Mouse (Mus musculus) embryonic facial prominence, embryonic 10.5 days (tissue): ENCODE data around the gene Agpat2. TPM values are rescaled to one million over a fixed set of nuclear protein-coding genes. Genes with fewer than 3 reads are reported as not detected.

Experiments
- DNase-seq: peaks from one replicate; pipeline ENCODE4 v3.0.0-alpha.2; 2017; ENCODE audit warnings: low spot score
- H3K27ac ChIP-seq: fragments of 300-500 bp; sonication (generic); replicated peaks from 2 replicates; pipeline ENCODE4 v1.5.1; 2016; ENCODE audit warnings: mild to moderate bottlenecking
- H3K27me3 ChIP-seq: fragments of 300-500 bp; sonication (generic); replicated peaks from 2 replicates; pipeline ENCODE4 v1.6.1; 2016; ENCODE audit warnings: low read depth, mild to moderate bottlenecking; ENCODE audit not compliant: poor library complexity, severe bottlenecking
- H3K36me3 ChIP-seq: fragments of 300-500 bp; sonication (generic); replicated peaks from 2 replicates; pipeline ENCODE4 v1.6.1; 2016; ENCODE audit warnings: mild to moderate bottlenecking, moderate library complexity
- H3K4me1 ChIP-seq: fragments of 300-500 bp; sonication (generic); 2 replicates; pipeline ENCODE4 v1.6.1; 2016
- H3K4me3 ChIP-seq: fragments of 300-500 bp; sonication (generic); 2 replicates; pipeline ENCODE4 v1.5.1; 2016; ENCODE audit warnings: mild to moderate bottlenecking, moderate library complexity
- H3K9me3 ChIP-seq: fragments of 300-500 bp; sonication (generic); 2 replicates; pipeline ENCODE4 v1.6.1; 2016; ENCODE audit warnings: mild to moderate bottlenecking
- WGBS: fragments of 180-500 bp; shearing (Covaris S2); methylation state at CpG from one replicate; pipeline ENCODE4 v1.1.7; 2016; 5-methylcytosine and 5-hydroxymethylcytosine counted together
- polyA plus RNA-seq: library from polyadenylated mRNA; unstranded; fragments of >200 nt; fragmentation: Nextera tagmentation; extraction: Ambion mirVana; gene quantifications from 2 replicates; pipeline ENCODE4 v1.2.1, GENCODE M21; 2016

Gene Agpat2
- polyA plus RNA-seq, 1 experiment from 2014 or later: 12.4 TPM

DNA sequence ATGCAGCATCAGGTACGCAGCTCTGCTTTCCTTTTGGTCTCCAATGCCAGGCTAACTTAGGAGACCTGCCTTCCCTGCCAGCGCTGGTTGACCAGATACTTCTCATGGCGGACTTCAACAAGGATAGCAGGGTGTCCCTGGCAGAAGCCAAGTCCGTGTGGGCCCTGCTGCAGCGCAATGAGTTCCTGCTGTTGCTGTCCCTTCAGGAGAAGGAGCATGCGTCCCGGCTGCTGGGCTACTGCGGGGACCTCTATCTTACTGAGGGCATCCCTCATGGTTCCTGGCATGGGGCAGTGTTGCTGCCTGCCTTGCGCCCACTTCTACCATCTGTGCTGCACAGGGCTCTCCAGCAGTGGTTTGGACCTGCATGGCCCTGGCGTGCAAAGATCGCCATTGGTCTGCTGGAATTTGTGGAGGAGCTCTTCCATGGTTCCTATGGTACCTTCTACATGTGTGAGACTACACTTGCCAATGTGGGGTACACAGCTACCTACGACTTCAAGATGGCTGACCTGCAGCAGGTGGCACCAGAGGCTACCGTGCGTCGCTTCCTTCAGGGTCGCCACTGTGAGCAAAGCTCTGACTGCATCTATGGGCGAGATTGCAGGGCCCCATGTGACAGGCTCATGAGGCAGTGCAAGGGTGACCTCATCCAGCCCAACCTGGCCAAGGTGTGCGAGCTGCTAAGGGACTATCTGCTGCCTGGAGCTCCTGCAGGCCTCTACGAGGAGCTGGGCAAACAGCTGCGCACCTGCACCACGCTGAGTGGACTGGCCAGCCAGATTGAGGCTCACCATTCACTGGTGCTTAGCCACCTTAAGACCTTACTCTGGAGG, 31.5 kb upstream of the Agpat2 start:
- peaks cover 82% of the 10 kb centered on the region for H3K36me3 ChIP-seq
- no peak overlapping the region for H3K27ac ChIP-seq
- no peaks in the 10 kb centered on the region for H3K27me3 ChIP-seq
- H3K4me3 ChIP-seq: no peak overlapping the region
- no peaks in the 10 kb centered on the region for H3K9me3 ChIP-seq
- peaks cover 53% of the 10 kb centered on the region for H3K4me1 ChIP-seq
- WGBS: 72% methylated on average over 21 of the region's 21 CpGs
- DNase-seq: peak; percentile 32

DNA sequence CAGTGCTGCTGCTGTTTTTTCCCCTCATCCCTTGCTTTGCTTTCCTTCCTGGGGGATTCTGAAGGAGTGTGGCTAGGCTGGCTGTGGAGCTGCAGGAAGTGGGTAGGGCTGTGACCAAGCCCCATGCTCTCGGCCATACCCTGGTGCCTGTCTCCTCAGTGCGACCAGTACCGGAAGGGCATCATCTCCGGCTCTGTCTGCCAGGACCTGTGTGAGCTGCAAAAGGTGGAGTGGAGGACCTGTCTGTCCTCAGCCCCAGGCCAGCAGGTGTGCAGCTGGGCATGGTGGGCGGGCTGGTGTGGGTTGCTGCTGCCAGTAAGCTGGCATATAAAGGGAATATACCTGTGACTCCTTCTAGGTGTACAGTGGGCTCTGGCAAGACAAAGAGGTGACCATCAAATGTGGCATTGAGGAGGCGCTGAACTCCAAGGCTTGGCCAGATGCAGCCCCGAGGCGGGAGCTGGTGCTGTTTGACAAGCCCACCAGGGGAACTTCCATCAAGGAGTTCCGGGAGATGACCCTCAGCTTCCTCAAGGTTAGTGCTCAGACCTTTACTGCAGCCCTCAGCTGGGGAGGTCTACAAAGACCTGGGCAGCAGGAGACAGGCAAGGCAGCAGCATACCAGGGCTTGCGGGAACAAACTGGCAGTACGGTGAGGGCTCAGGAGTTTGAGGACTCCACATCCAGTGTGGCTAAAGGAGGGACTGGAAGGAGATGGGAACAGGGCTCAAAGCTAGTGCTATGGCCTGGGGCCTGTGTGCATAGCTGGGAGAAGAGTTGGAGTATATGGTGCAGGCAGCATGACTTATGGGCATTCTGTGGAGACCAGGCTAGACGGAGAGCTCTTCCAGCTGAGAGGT, 30.6 kb upstream of the Agpat2 start:
- Histone ChIP-seq H3K4me3 (peak overlapping the region; percentile 6; the same call in 1 of the 2 replicates), H3K36me3 (peaks cover 83% of the 10 kb centered on the region), H3K27ac (no peak overlapping the region; the same call in 1 of the 2 replicates), H3K27me3 (no peaks in the 10 kb centered on the region), H3K9me3 (no peaks in the 10 kb centered on the region), H3K4me1 (peaks cover 56% of the 10 kb centered on the region)
- peak; percentile 32 for DNase-seq
- 66% methylated on average over 12 of the region's 12 CpGs for WGBS

GRCm38 (mm10) chr2:26633953-26634530, 29.8 kb upstream of the Agpat2 start:
- no peaks in the 10 kb centered on the region for H3K9me3 ChIP-seq
- no peak overlapping the region for H3K27ac ChIP-seq
- 74% methylated on average over 4 of the region's 4 CpGs for WGBS
- H3K36me3 ChIP-seq: peaks cover 81% of the 10 kb centered on the region
- H3K27me3 ChIP-seq: no peaks in the 10 kb centered on the region
- no peak overlapping the region for H3K4me3 ChIP-seq
- no peak for DNase-seq
- H3K4me1 ChIP-seq: peaks cover 62% of the 10 kb centered on the region

DNA sequence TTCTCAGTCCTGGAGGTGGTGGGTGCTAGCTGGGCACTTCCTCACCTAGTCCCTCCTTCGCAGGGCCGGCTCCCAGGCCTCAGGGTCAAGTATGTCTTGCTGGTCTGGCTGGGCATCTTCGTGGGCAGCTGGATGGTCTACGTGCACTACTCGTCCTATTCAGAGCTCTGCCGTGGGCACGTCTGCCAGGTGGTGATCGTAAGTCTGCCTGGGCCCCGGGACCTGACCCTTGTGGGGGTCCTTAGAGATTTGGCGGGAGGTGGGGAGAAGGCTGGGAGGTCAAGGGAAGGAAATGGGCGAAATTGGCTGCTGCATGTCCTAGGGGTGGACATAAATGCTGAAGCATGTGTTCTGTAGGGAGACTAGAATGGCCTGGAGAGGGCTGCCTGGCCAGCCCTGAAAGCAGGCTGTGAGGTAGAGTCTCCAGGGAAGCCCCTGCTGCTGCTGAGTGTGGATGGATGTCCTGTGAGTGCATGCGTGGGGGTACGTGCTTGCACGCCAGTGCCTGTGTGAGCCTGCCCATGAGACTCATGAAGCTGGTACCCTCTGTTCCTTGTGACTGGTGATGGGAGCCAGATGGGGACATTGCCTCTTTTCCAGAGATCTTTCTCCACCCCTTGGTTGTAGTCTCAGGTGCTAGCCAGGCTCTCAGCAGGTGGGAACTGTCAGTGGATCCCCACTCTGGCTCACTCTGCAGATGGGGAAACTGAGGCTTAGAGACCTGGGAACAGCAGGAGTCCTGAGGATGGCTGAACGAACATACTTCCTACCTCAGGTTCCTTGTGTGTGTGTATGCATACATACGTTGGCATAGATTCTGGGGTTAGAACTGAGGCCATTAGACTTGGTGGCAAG, 28.6 kb upstream of the Agpat2 start:
- H3K27ac ChIP-seq: no peak overlapping the region
- no peak overlapping the region for H3K4me3 ChIP-seq
- peaks cover 68% of the 10 kb centered on the region for H3K36me3 ChIP-seq
- no peaks in the 10 kb centered on the region for H3K27me3 ChIP-seq
- H3K9me3 ChIP-seq: no peaks in the 10 kb centered on the region
- 88% methylated on average over 16 of the region's 16 CpGs for WGBS
- DNase-seq: no peak
- H3K4me1 ChIP-seq: peaks cover 62% of the 10 kb centered on the region

- WGBS: 20% methylated on average over 5 of the region's 5 CpGs
- H3K4me3 ChIP-seq: peak overlapping the region; percentile 86
- H3K4me1 ChIP-seq: peaks cover 51% of the 10 kb centered on the region
- peaks cover 30% of the 10 kb centered on the region for H3K36me3 ChIP-seq
- peaks cover 15% of the 10 kb centered on the region; the same call in 1 of the 2 replicates for H3K27me3 ChIP-seq
- H3K27ac ChIP-seq: peak overlapping the region; percentile 95
- peak; percentile 60 for DNase-seq
- no peaks in the 10 kb centered on the region for H3K9me3 ChIP-seq
Measured at GRCm38 (mm10) chr2:26628792-26629437, 24.7 kb upstream of the Agpat2 start.

GRCm38 (mm10) chr2:26627921-26628739, 23.9 kb upstream of the Agpat2 start, which contains the start of gene Fam69b:
TSS of gene Fam69b (plus strand) at chr2:26628457.
- H3K4me3 ChIP-seq: peak within 1 kb of the TSS; percentile 86
- H3K9me3 ChIP-seq: no peaks in the 10 kb centered on the region
- H3K27me3 ChIP-seq: peaks cover 15% of the 10 kb centered on the region; the same call in 1 of the 2 replicates
- peaks cover 50% of the 10 kb centered on the region for H3K4me1 ChIP-seq
- WGBS: under 1% methylated on average over 70 of the region's 70 CpGs
- DNase-seq: peak; percentile 89
- H3K27ac ChIP-seq: peak within 1 kb of the TSS; percentile 95
- peaks cover 22% of the 10 kb centered on the region for H3K36me3 ChIP-seq

DNA sequence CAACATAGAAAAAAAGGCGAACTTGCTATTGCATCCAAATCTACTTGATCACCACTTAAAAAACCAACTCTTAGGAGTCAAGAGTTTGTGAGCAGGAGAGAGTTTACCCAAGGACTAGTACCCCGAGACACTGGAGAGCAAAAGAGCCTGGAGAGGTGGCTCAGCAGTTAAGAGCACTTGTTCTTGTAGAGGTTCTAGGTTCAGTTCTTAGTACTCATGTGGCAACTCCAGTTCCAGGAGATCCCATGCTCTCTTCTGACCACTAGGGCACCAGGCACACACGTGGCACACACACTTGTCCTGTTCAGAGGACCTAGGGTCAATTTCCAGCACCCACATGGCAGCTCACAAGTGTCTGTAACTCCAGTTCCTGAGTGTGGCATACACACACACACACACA, 21.9 kb upstream of the Agpat2 start:
- 79% methylated on average over 3 of the region's 3 CpGs for WGBS
- Histone ChIP-seq H3K36me3 (peaks cover 5% of the 10 kb centered on the region), H3K27me3 (peaks cover 15% of the 10 kb centered on the region; the same call in 1 of the 2 replicates), H3K9me3 (no peaks in the 10 kb centered on the region), H3K27ac (no peak overlapping the region), H3K4me3 (no peak overlapping the region), H3K4me1 (peaks cover 39% of the 10 kb centered on the region)
- no peak for DNase-seq

DNA sequence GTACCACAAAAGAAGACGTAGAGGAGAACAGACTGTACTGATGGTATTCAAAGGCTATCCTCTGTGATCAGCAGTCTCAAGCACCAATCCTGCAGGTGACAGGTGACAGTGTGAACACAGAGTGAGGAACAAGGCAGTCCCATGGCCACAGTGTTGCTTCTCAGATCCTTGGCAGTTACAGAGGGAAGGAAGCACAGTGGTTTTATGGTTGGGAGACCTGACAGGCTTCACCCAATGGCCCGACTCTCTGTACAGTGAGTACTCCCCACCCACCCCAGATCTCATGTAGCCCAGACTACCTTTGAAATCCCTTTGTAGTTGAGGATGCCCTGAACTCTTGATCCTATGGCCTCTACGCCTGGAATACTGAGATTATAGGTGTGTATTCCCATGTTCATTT, 21.2 kb upstream of the Agpat2 start:
- H3K9me3 ChIP-seq: no peaks in the 10 kb centered on the region
- H3K27me3 ChIP-seq: peaks cover 15% of the 10 kb centered on the region; the same call in 1 of the 2 replicates
- H3K4me1 ChIP-seq: peaks cover 34% of the 10 kb centered on the region
- no peak for DNase-seq
- H3K4me3 ChIP-seq: no peak overlapping the region
- 85% methylated on average over 3 of the region's 3 CpGs for WGBS
- no peak overlapping the region for H3K27ac ChIP-seq
- no peaks in the 10 kb centered on the region for H3K36me3 ChIP-seq

GRCm38 (mm10) chr2:26622984-26623383, 18.8 kb upstream of the Agpat2 start:
- Histone ChIP-seq H3K36me3 (no peaks in the 10 kb centered on the region), H3K27ac (no peak overlapping the region), H3K4me3 (no peak overlapping the region), H3K9me3 (no peaks in the 10 kb centered on the region), H3K4me1 (peaks cover 10% of the 10 kb centered on the region; the same call in 1 of the 2 replicates), H3K27me3 (peaks cover 15% of the 10 kb centered on the region; the same call in 1 of the 2 replicates)
- no peak for DNase-seq
- 59% methylated on average over 5 of the region's 5 CpGs for WGBS

DNA sequence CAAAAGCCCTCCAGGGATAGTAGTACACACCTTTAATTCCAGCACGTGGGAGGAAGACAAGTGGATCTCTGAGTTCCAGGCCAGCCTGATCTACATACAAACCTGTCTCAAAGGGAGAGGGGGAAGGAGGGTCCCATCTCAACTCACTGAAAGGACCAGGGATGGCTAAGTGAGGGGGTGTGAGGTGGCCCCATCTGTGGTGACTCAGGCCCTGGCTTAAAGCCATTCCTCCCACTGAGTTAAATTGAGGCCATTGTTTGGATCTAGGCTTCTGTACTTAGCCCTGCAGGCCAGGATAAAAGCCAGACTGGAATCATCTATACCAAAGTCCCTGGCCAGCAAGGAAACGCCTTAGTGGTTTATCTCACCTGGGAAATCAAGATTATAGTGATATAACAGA, 17.0 kb upstream of the Agpat2 start:
- H3K27me3 ChIP-seq: peaks cover 4% of the 10 kb centered on the region; the same call in 1 of the 2 replicates
- WGBS: 55% methylated on average over 2 of the region's 2 CpGs
- no peaks in the 10 kb centered on the region for H3K36me3 ChIP-seq
- 0 out of 2 replicates have a peak, but pooled peaks cover 3% of the 10 kb centered on the region for H3K4me1 ChIP-seq
- no peaks in the 10 kb centered on the region for H3K9me3 ChIP-seq
- no peak for DNase-seq
- no peak overlapping the region for H3K27ac ChIP-seq
- H3K4me3 ChIP-seq: no peak overlapping the region
